Mouse (Mus musculus) 3134 (cell line): ENCODE measurements around the gene Zmiz2.
A peak's percentile ranks its signal among the peaks of the same experiment; 100 is the strongest.
"Not testable (repeated sequence)": the region's sequence is repeated elsewhere in the genome, so short reads cannot be mapped to it uniquely, and the experiment has no call there.

ENCODE experiments used
- DNase-seq: peaks from one replicate; pipeline ENCODE4 v3.0.0-alpha.2; 2011; ENCODE audit warnings: low spot score; ENCODE audit not compliant: insufficient read length; ENCODE audit errors: extremely low read depth

Gene Zmiz2

DNA sequence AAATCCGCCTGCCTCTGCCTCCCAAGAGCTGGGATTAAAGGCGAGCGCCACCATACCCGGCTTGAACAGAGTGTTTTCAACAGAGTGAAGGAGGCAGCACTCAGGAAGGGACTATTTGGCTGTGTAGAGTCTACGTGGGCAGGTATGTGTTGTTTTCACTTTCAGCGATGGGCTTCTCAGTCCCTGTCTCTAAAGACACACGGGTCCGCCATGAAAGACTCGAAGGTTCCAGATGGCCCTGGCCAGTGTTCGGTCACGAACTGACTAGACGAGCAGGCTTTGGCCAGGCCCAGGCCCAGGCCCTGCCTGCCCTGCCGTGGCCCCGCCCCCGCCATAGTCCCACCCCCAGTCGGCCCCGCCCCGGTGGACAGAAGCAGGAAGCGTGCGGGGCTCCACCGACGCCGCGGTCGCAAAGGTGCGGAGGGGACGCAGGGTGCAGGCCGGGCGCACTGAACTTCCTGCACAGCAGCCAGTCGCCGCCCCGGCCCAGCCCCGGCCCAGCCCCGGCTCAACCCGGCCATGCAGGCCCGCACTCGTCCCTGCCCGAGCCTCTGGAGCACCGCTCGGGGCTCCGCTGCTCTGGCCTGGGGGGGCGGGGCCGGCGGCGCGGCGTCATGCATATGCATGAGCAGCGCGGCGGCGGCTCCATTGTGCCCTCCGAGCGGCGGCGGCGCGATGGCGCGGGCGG lies at the start of gene Zmiz2:
Zmiz2 (plus strand) TSS at position 349 of the 688 bp plus-strand sequence.
- DNase-seq: peak; percentile 96

DNA sequence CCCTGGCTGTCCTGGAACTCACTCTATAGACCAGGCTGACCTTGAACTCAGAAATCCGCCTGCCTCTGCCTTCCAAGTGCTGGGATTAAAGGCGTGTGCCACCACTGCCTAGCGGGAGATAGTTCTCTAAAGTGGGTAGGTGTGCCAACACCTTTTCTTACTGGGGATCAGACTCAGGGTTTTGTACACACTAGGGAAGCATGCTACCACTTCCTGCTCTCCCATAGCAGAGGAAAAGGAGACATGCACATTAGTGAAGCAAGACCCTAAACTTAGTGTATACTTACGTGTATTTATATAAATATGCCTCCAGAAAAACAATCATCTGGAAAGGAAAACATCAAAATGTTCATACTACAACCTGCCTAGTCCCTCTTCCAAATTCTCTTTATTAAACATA lies 42.9 kb upstream of the Zmiz2 start:
- DNase-seq: no peak

DNA sequence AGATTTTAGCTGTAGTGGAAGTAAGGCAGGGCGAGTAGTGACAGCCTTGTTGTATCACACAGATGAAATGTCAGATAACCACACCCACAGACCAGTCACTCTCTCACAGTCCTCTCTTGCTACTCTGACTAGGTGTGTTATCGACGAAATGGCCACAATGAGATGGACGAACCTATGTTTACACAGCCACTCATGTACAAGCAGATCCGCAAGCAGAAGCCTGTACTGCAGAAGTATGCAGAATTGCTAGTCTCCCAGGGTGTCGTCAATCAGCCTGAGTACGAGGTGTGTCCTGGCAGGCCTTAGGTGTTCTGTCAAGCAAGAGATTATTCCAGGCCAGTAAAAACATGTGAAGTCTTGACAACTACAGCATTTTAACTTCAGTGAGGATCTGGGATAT lies 41.9 kb upstream of the Zmiz2 start:
- no peak for DNase-seq

DNA sequence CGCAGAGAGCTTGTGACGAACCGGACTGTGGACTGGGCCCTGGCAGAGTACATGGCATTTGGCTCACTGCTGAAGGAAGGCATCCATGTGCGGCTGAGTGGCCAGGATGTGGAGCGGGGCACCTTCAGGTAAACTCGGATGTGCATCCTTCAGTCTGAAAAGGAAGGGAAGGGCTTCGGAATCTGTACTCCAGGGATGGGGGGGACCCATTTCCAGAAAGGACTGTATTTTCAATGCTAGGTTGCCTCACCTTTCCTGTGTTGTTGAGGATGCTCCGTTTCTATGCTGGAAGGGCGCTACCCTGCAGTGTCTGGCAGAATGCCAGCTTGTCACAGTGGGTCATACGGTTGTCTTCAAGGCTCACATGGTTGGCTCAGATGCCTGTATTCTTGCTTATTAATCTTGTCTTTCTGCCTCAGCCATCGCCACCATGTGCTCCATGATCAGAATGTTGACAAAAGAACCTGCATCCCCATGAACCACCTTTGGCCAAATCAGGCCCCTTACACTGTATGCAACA lies 40.1 kb upstream of the Zmiz2 start:
- DNase-seq: no peak

DNA sequence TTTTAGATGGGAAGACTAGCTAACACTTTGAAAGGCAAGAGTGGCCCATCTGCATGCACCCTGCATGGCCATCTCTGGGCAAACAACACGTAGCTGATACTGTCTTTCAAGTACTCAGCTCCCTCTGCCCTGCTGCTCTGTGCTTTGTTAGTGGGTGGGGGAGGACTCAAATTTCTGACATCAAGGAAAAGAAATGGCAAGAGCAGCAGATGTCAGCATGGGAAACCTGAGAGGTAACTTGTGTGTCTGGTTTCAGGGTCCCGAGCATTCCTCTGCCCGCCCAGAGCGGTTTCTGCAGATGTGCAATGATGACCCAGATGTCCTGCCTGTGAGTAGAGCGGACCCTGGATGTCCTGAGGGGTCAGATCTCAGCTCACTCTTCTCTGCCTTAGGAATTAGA lies 39.3 kb upstream of the Zmiz2 start:
- no peak for DNase-seq

DNA sequence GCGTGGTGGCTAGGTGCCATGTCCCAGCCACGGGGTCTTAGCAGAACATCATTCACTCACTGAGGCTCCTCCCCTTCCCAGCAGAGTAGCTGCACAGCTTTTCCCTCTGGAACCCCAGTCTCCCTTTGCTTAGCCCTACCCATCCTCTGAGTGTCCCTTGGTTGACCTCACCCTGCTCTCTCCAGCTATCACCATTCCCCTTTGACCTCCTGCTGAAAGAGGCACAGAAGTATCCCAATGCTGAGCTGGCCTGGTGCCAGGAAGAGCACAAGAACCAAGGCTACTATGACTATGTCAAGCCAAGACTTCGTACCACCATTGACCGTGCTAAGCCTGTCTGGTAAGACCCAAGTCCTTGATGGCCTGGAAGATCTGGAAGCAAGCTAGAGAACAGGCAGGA lies 33.8 kb upstream of the Zmiz2 start:
- no peak for DNase-seq

DNA sequence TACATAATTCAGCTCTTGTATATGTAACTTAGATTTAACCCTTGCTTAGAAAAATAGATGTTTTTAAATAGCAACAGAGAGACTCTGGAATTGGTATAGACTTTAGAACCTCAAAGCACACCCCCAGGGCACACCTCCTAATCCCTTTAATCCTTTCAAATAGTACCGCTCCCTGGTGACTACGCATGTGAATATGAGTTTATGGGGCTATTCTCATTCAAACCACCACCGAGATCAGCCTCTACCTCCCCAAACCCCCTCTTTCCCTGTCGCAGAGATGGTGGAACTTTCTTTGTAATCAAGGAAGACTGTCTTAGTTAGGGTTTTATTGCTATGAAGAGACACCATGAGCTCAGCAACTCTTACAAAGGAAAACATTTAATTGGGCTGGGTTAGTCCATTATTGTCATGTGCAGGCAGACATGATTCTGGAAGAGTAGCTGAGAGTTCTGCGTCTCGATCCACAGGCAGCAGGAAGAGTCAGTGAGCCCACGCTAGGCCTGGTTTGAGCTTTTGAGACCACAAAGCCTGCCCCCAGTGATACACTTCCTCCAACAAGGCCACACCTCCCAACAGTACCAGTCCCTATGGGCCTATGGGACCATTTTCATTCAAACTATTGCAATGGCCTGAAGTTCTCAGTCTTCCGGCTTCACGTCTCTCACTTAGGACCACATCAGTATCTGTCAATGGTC lies 24.1 kb upstream of the Zmiz2 start:
- DNase-seq: no peak

DNA sequence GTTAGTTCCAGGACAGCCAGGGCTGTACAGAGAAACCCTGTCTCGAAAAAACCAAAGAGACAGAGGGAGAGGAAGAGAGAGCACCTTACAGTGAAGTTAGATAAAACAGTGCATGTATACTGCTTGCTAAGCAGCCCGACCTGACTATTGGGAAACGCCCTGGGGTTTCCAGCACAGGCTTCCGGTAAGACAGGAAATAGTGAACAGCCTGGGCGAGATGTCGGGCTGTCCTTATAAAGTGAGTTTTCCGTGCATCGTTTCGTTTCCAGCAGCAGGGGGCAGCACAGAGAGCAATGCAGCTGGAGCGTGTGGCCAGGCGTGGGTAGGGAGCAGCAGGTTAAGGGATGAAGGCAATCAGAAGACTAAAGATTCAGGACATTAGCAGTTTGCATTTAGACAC lies 23.0 kb upstream of the Zmiz2 start:
- DNase-seq: peak; percentile 74

DNA sequence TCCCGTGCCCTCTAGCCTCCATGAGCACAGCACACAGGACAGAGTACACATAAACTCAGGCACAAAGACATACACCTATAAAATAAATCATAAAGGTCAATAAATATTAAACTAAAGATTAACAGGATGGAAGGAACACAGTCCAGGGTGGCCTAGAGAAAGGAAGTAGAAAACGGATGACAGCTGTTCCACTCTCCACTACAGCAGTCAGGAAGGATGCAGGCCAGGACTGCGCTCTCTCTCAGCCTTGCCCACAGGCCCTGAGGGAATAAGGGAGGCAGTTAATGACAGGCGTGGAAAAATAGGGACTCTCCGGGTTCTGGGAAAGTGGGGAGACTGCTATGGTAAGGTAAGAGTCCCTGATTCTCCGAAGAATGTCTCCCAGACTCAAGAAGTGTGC lies 22.4 kb upstream of the Zmiz2 start:
- DNase-seq: no peak

DNA sequence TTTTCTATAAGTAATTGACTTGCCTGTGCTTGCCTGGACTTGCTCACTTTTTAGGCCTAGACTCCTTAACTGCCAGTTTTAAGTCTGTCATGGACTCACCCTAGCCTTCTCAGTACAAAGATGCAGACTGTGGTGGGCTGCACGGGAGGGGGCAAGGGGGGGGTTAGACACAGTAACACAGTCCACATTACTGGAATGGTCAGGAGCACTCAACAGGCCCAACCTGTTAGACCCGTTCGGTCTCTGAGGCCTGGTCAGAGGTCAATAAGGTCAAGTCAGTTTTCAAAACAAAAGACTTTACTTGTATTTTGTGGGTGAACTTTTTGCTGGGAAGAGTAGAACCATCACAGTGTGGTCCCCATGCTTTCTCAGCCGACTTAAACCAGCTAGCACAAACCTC lies 21.7 kb upstream of the Zmiz2 start:
- no peak for DNase-seq

DNA sequence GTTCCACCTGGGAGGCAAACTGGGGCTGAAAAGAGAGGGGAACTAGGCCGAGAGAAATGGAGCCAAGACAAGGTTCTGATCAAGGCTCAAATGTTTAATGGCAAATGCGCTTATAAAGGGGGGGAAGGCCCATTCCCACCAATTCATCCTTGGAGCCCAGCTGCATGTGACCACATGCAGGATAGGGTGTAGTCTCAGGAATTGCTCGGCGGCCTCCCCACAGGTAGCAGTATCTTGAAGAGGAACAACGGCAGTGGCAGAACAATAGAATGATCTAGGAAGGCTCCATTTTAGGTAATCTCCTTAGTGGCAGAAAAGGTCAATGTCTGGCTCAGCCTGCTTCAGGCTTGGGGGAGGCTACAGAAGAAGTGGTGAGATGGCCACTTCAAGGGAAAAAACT lies 20.9 kb upstream of the Zmiz2 start:
- DNase-seq: not testable (repeated sequence)

DNA sequence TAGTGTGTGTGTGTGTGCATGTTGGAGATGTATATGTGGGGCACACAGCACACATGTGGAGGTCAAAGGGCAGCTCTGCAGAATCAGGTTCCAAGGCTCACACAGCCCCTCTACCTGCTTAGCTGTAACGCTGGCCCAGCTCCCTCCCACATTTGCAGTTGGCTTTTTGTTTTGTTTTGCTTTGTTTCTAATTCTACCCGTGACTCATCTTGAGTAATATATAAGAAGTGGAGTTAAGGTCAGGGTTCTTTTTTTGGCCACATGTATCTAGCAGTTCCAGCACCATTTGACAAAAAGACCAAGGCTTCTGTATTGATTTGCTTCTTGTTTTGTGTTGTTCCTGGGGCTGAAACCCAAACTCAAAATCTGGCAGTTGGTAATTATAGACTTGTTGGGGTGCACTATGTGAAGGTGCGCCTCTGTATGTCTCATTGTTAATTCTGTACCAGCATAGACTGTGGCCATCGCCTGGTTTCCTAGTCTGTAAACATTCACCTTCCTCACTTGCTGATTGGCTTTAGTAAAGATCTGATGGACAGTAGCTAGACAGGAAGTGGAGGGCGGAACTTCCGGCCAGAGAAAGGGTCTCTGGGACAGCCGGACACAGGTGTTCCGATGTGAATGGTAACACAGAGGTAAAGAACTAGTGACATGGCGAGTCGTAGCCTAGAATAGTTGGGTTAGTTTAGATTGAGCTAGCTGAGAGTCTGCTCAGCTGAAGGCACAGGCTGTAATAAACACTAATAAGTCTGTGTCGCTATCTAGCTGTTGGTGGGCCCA lies 17.3 kb upstream of the Zmiz2 start:
- DNase-seq: no peak

DNA sequence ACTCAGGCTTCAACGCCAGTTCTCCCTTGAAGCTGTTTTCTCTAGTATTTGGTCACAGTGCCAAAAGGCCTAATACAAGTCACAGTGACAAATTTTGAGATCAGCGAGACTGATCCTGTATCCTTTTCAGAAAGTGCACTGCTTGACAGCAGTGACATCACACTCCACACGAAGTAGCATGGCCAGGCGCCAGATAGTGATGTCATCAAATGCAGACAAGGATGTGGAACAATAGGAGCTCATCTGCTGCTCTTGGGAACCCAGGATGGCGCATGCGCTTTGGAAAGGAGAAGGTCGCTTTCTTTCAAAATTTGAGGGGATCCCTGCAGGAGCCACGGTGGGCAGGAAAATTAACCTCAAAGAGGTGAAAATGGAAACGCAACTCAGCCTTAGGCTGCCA lies 16.1 kb upstream of the Zmiz2 start:
- no peak for DNase-seq

DNA sequence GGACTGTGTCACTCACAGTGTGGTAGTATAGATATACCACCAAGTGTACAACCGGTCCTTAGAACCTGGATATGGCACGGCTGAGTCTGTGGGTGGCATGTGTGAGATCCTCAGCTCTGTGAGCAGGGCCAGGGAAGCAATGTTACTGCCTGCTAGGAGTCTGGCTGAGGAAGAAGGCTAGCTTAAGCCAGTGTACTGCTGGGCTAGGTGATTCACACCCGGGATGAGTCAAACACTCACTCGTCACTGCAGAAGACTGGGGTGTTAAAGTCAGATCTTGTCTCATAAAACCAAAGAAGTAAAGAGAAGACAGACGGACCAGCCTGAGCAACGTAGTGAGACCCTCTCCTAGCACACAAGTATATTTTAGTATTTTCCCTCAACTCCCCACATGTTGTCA lies 8.0 kb upstream of the Zmiz2 start:
- DNase-seq: peak; percentile 40

DNA sequence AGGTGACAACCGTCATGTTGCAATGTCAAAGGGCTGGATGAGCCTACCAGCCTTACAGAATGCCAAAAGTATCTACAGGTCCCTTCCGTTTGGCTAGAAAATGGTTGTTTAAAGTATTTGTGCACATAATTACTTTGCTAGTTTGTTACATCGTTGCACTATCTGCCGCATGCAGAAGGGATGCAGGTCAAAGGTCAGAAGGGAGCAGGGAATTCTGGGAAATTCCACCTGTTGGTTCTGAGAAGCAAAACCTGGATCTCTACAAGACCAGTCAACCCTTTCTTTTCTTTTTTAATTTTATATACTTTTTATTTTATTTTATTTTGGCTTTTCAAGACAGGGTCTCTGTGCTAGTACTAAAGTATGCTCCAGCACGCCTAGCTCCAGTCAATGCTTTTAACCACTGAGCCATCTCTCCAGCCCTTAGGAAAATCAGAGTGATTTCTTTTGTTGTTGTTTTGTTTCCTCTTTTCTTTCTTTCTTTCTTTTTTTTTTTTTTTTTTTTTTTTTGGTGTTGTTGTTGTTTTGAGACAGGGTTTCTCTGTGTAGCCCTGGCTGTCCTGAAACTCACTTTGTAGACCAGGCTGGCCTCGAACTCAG lies 648 bp upstream of the Zmiz2 start:
- DNase-seq: no peak

DNA sequence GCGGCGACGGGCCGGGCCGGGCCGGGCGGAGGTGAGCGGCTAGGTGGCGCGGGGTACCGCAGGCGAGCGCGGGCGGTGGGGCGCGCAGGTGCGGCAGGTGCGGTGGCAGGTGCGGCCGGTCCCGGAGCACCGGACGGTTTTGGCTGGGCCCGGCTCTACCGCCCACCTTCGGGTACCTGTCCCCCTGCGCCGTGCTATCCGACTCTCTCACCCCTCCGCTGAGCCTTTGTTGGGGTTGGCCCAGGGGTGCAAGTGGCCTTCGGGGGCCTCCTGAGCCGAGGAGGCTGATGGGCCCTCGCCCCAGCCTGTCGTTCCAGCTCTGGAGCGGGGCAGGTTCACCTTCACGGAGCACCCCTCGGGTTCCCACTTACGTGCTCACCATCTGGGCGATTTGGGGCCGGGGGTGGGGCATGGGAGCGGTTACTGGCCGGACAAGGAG lies 628 bp downstream of the Zmiz2 start:
- no peak for DNase-seq

DNA sequence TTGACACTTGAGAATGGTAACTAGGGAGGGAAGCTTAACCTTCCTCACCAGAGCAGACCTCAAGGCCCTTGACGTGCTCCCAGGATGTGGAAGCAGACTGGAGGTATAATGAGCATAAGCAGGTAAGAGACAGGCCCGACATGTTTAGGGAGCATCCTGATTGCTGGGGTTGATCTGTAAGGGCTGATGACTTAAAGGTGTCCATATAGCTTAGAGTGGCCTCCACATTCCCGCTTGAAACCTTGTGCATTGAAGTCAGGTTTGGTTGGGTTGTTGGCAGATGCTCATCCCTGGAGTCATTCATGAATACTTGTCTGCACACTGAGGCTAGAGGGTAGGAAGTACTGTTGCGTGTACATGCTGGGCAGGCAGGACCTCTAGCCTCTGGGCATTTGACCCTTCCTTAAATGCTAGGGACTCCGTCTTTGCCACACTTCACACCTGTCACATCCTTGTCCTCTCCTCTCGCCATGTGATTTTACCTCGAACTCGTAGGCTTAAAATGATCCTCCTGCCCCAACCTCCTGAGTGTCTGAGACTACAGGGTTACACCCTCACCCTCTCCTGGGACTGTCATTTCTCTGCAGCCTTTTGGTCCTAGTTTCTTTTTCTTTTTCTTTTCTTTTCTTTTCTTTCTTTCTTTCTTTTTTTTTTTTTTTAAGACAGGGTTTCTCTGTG lies 1.6 kb downstream of the Zmiz2 start:
- DNase-seq: no peak

DNA sequence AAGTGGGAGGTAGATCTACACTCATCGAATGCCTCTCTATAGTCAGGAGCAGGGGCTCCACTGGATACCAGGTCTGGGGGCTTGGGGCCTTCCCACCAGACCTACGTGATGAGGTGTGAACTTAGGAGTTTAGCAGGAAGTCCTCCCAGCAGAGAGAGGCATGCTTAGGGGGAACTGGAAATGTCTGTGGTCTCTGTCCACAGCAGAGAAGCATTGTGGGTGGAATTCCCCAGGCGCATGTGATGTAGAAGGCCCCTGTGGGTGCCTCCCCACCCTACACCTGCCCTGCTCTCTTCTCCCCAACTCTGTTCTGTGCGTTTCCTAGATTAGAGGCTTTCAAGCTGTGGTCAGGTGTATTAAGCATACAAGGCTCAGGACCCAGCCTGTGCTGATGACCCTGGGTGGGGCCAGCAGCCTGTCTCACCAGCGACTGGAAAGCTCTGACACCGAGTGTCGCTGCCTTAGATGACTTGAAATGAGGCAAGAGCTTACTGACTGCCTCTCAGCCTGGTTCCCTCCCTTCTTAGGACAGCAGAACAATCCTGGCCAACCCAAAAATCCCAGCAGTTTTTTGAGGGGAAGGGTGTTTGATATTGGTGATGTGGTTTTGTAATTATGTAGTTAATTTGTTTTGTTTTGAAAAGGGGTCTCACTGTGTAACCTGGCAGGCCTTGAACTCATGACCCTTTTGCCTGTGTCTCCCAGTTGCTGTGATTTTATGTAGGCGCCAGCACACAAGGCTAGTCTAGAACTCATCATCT lies 2.8 kb downstream of the Zmiz2 start:
- DNase-seq: no peak

DNA sequence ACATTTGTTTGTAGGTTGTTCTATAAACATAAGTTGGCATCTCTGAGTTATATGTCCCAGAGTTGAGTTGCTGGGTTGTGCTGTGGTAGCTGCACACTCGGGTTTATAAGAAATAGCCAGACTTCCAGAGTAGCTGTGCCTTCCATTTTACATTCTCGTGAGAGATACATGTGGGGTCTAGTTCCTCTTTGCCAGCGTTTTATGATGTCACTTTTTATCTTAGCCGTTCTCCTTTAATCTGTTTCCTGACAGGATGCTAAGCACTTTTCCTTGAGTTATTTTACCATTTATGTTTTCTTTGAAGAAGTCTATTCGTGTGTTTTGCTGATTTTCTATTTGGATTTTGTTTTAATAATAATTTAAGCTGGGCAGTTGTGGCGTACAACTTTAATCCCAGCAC lies 4.0 kb downstream of the Zmiz2 start:
- no peak for DNase-seq

DNA sequence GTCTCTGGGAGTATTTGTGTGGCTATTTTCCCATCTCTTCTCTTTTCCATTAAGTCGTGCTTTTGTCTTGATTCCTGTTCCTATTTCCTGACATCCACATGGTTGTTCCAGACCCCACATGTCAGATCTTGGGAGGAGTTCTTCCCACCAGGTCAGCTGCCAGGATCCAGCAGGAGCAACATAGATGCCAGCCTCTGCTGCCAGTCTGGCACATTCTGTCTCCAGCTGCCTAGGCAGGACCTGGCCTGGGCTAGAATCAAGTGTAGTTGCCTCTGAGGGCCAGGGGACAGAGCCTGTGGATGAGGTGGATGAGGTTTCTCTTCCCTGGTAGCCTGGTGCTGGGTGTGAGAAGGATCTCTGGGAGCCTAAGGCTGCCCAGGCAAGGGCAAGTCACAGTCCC lies 5.0 kb downstream of the Zmiz2 start:
- no peak for DNase-seq
